Mouse (Mus musculus) ES-Bruce4 (cell line): Measurements from ENCODE around the gene Bcl2l12. TPM values are rescaled to one million over a fixed set of nuclear protein-coding genes. Genes with fewer than 3 reads are reported as not detected.

Experiments used
- H3K27ac ChIP-seq: 2 replicates; pipeline ENCODE4 v1.5.1; 2012; ENCODE audit warnings: low read length, inconsistent platforms; ENCODE audit not compliant: insufficient read depth
- H3K27me3 ChIP-seq: 2 replicates; pipeline ENCODE4 v1.6.1; 2012; ENCODE audit warnings: mild to moderate bottlenecking, low read length, inconsistent platforms; ENCODE audit not compliant: control insufficient read depth, poor library complexity, insufficient read depth, severe bottlenecking
- H3K36me3 ChIP-seq: 2 replicates; pipeline ENCODE4 v1.6.1; 2012; ENCODE audit warnings: inconsistent platforms, mild to moderate bottlenecking, low read length, moderate library complexity; ENCODE audit not compliant: control insufficient read depth, poor library complexity, insufficient read depth, severe bottlenecking
- H3K4me1 ChIP-seq: one replicate; pipeline ENCODE4 v1.8.1; 2011; ENCODE audit warnings: low read length; ENCODE audit not compliant: control insufficient read depth, insufficient read depth
- H3K4me3 ChIP-seq: 2 replicates; pipeline ENCODE4 v1.5.1; 2011; ENCODE audit warnings: low read depth, mild to moderate bottlenecking, low read length
- H3K9ac ChIP-seq: 2 replicates; pipeline ENCODE4 v1.6.1; 2012; ENCODE audit warnings: low read depth, mild to moderate bottlenecking, inconsistent platforms; ENCODE audit not compliant: poor library complexity, severe bottlenecking
- H3K9me3 ChIP-seq: replicated peaks from 2 replicates; pipeline ENCODE4 v1.6.1; 2012; ENCODE audit warnings: mild to moderate bottlenecking, low read length, inconsistent platforms; ENCODE audit not compliant: control insufficient read depth, poor library complexity, insufficient read depth, severe bottlenecking
- CTCF ChIP-seq: IDR thresholded peaks from one replicate; pipeline ENCODE4 v1.8.1; 2011; ENCODE audit warnings: low read depth, low read length
- EP300 ChIP-seq: IDR thresholded peaks from 2 replicates; pipeline ENCODE4 v1.6.1; 2011; ENCODE audit warnings: low read depth, low read length; ENCODE audit not compliant: insufficient read depth
- POLR2A ChIP-seq: IDR thresholded peaks from one replicate; pipeline ENCODE4 v1.8.1; 2011; ENCODE audit warnings: low read length; ENCODE audit not compliant: insufficient read depth
- polyA plus RNA-seq: library from polyadenylated mRNA; stranded (reverse); fragments of >200 nt; gene quantifications from 2 replicates; pipeline ENCODE4 v1.2.4, GENCODE M21; 2011; ENCODE audit warnings: low read depth; ENCODE audit not compliant: missing spikeins, insufficient read depth, insufficient read length

Gene Bcl2l12
- polyA plus RNA-seq, 1 experiment: 41.9 TPM

DNA sequence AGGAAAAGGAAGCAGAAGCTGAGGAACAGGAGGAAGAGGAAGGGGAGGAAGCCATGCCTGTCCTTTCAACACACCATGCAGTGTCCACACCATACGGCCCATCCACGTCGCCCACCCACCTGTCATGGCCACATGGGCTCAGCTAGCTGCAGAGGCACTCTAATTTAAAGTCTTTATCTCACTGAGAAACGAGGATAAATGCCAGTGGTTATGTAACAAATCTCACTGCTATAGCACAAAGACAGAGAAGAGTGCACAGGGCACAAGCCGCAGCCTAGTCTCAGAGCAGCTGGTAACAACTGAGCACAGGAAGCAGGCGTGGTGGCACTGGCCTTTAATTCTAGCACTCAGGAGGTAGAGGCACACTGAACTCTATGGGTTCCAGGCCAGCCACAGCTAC is 48.6 kb downstream of the Bcl2l12 start:
- no peak for TF ChIP-seq POLR2A
- TF ChIP-seq EP300: no peak
- no peak overlapping the region for H3K27ac ChIP-seq
- H3K36me3 ChIP-seq: no peaks in the 10 kb centered on the region
- H3K4me3 ChIP-seq: no peak overlapping the region
- no peak overlapping the region for H3K9ac ChIP-seq
- peaks cover 2% of the 10 kb centered on the region for H3K4me1 ChIP-seq
- no peaks in the 10 kb centered on the region for H3K27me3 ChIP-seq
- no peaks in the 10 kb centered on the region for H3K9me3 ChIP-seq

DNA sequence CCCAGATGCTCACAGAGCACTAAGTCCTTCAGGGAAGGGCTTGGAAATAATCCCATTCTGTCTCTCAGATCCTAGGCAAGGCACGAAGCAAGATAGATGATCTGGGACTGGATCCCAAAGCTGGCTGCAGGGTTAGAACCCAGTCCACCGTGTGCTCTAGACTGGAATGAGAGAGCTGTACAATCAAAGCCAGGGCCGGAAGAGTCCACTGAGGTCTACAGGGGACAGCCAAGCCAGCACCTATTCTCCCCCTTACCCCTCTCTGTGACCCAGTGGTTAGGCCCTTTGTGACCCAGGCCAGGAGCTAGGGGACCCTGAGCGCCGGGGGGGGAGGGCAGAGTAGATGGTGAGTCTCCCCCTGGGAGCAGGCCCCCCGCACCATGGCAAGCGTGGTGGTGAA is 55.6 kb downstream of the Bcl2l12 start, which contains the start of gene Tsks:
Gene Tsks (plus strand): TSS at position 301 of the 400 bp plus-strand sequence.
- Histone ChIP-seq H3K4me1 (no peaks in the 10 kb centered on the region), H3K36me3 (no peaks in the 10 kb centered on the region), H3K9ac (no peak within 1 kb of the TSS), H3K4me3 (no peak within 1 kb of the TSS), H3K9me3 (no peaks in the 10 kb centered on the region), H3K27me3 (no peaks in the 10 kb centered on the region), H3K27ac (no peak within 1 kb of the TSS)
- TF ChIP-seq POLR2A: no peak
- TF ChIP-seq EP300: no peak
- TF ChIP-seq CTCF: no peak

Other genes starting within 250 kb of the Bcl2l12 start
- 24.4 and 28.4 TPM in 2 replicates for gene Zfp473, start 247.7 kb downstream of the Bcl2l12 start, polyA plus RNA-seq
- gene Nup62, start 182.6 kb downstream of the Bcl2l12 start, polyA plus RNA-seq: 90.6 and 109 TPM in 2 replicates
- 4.7 and 6.4 TPM in 2 replicates for gene Il4i1, start 182.3 kb downstream of the Bcl2l12 start, polyA plus RNA-seq
- 9.6 and 14.6 TPM in 2 replicates for gene Atf5, start 182.1 kb downstream of the Bcl2l12 start, polyA plus RNA-seq
- gene Akt1s1, start 149.7 kb downstream of the Bcl2l12 start, polyA plus RNA-seq: 38.1 and 38.3 TPM in 2 replicates
- 33.9 and 46.7 TPM in 2 replicates for gene Tbc1d17, start 149.6 kb downstream of the Bcl2l12 start, polyA plus RNA-seq
- gene Pnkp, start 141.6 kb downstream of the Bcl2l12 start, polyA plus RNA-seq: 22.3 and 30.3 TPM in 2 replicates
- 153 and 160 TPM in 2 replicates for gene Ptov1, start 128.9 kb downstream of the Bcl2l12 start, polyA plus RNA-seq
- 54.0 and 65.6 TPM in 2 replicates for gene Med25, start 106.0 kb downstream of the Bcl2l12 start, polyA plus RNA-seq
- 15.5 and 17.5 TPM in 2 replicates for gene Fuz, start 102.6 kb downstream of the Bcl2l12 start, polyA plus RNA-seq
- 88.5 and 107 TPM in 2 replicates for gene Ap2a1, start 69.2 kb downstream of the Bcl2l12 start, polyA plus RNA-seq
- gene Tsks, start 55.5 kb downstream of the Bcl2l12 start, polyA plus RNA-seq: not detected in 2 replicates
- gene Cpt1c, start 23.9 kb downstream of the Bcl2l12 start, polyA plus RNA-seq: 73.3 and 84.5 TPM in 2 replicates
- gene Prmt1, start 12.1 kb downstream of the Bcl2l12 start, polyA plus RNA-seq: 461 and 485 TPM in 2 replicates
- gene Irf3, start 1.1 kb downstream of the Bcl2l12 start, polyA plus RNA-seq: 56.1 and 57.5 TPM in 2 replicates
- gene Scaf1, start 17.7 kb upstream of the Bcl2l12 start, polyA plus RNA-seq: 64.2 and 73.2 TPM in 2 replicates
- 72.4 and 80.4 TPM in 2 replicates for gene Rras, start 19.2 kb upstream of the Bcl2l12 start, polyA plus RNA-seq
- 35.0 and 35.5 TPM in 2 replicates for gene Prr12, start 54.2 kb upstream of the Bcl2l12 start, polyA plus RNA-seq
- gene Nosip, start 63.7 kb upstream of the Bcl2l12 start, polyA plus RNA-seq: 58.1 and 62.4 TPM in 2 replicates
- 7.7 and 12.0 TPM in 2 replicates for gene Prrg2, start 64.0 kb upstream of the Bcl2l12 start, polyA plus RNA-seq
- 66.7 and 88.2 TPM in 2 replicates for gene Rcn3, start 93.5 kb upstream of the Bcl2l12 start, polyA plus RNA-seq
- gene Fcgrt, start 105.1 kb upstream of the Bcl2l12 start, polyA plus RNA-seq: 2.0 and 2.5 TPM in 2 replicates
- 2,753 and 2,969 TPM in 2 replicates for gene Rps11, start 125.7 kb upstream of the Bcl2l12 start, polyA plus RNA-seq
- 3,729 and 4,020 TPM in 2 replicates for gene Rpl13a, start 130.0 kb upstream of the Bcl2l12 start, polyA plus RNA-seq
- gene Gm45713, start 137.5 kb upstream of the Bcl2l12 start, polyA plus RNA-seq: not detected in 2 replicates
- 3.0 and 3.7 TPM in 2 replicates for gene Flt3l, start 137.7 kb upstream of the Bcl2l12 start, polyA plus RNA-seq
- gene Pih1d1, start 155.6 kb upstream of the Bcl2l12 start, polyA plus RNA-seq: 38.5 and 43.6 TPM in 2 replicates
- gene Aldh16a1, start 155.9 kb upstream of the Bcl2l12 start, polyA plus RNA-seq: 36.9 and 44.2 TPM in 2 replicates
- 0.94 and 1.6 TPM in 2 replicates for gene Slc17a7, start 165.2 kb upstream of the Bcl2l12 start, polyA plus RNA-seq
- gene Gfy, start 180.9 kb upstream of the Bcl2l12 start, polyA plus RNA-seq: 0.68 and 1.2 TPM in 2 replicates
- gene Pth2, start 182.3 kb upstream of the Bcl2l12 start, polyA plus RNA-seq: not detected in 2 replicates
- 2.2 and 2.6 TPM in 2 replicates for gene Ccdc155, start 206.2 kb upstream of the Bcl2l12 start, polyA plus RNA-seq
- gene Dkkl1, start 213.4 kb upstream of the Bcl2l12 start, polyA plus RNA-seq: 4.2 and 8.6 TPM in 2 replicates
- gene Tead2, start 217.0 kb upstream of the Bcl2l12 start, polyA plus RNA-seq: 147 and 152 TPM in 2 replicates
- 2.2 and 3.4 TPM in 2 replicates for gene Cd37, start 240.4 kb upstream of the Bcl2l12 start, polyA plus RNA-seq
- 0.55 and 0.63 TPM in 2 replicates for gene Slc6a16, start 242.4 kb upstream of the Bcl2l12 start, polyA plus RNA-seq